Mouse (Mus musculus) G1E (cell line): ENCODE measurements around the gene Dnase2a. TPM values are rescaled to one million over a fixed set of nuclear protein-coding genes. Genes with fewer than 3 reads are reported as not detected.
A peak's percentile ranks its signal among the peaks of the same experiment; 100 is the strongest.

Source experiments
- ATAC-seq: 2 replicates; pipeline ENCODE4 v1.8.0; 2016; ENCODE audit warnings: mild to moderate bottlenecking; ENCODE audit not compliant: insufficient number of reproducible peaks, poor library complexity, low FRiP score, severe bottlenecking; ENCODE audit errors: extremely low read depth
- DNase-seq: peaks from one replicate; pipeline ENCODE4 v3.0.0; 2012; ENCODE audit warnings: low spot score
- H3K27me3 ChIP-seq: 2 replicates; pipeline ENCODE4 v1.6.1; 2012; ENCODE audit warnings: mild to moderate bottlenecking, low read length, inconsistent platforms; ENCODE audit not compliant: insufficient read depth
- H3K36me3 ChIP-seq: replicated peaks from 2 replicates; pipeline ENCODE3; 2012; ENCODE audit warnings: mild to moderate bottlenecking, inconsistent platforms
- H3K4me1 ChIP-seq: 2 replicates; pipeline ENCODE4 v1.6.1; 2012; ENCODE audit warnings: low read depth, low read length, inconsistent platforms, mixed read lengths; ENCODE audit not compliant: insufficient read depth
- H3K4me3 ChIP-seq: 2 replicates; pipeline ENCODE4 v1.5.1; 2012; ENCODE audit warnings: low read depth, mild to moderate bottlenecking, inconsistent platforms, low read length, moderate library complexity, mixed read lengths
- H3K9me3 ChIP-seq: replicated peaks from 2 replicates; pipeline ENCODE4 v1.6.1; 2012; ENCODE audit warnings: inconsistent platforms
- CTCF ChIP-seq: IDR thresholded peaks from 2 replicates; pipeline ENCODE4 v1.5.1; 2012; ENCODE audit warnings: low read depth, low read length, inconsistent platforms, mixed read lengths
- GATA1 ChIP-seq: IDR thresholded peaks from 2 replicates; pipeline ENCODE4 v1.6.1; 2012; ENCODE audit warnings: borderline replicate concordance, low read length, inconsistent platforms, mixed read lengths
- GATA2 ChIP-seq: IDR thresholded peaks from 2 replicates; pipeline ENCODE4 v1.6.1; 2012; ENCODE audit warnings: low read depth, low read length, inconsistent platforms, borderline replicate concordance
- POLR2AphosphoS5 ChIP-seq: IDR thresholded peaks from 2 replicates; pipeline ENCODE4 v1.6.1; 2012; ENCODE audit warnings: low read depth, low read length, inconsistent platforms; ENCODE audit not compliant: insufficient replicate concordance
- TAL1 ChIP-seq: conservative IDR thresholded peaks from 2 replicates; pipeline ENCODE4 v1.6.1; 2012; ENCODE audit warnings: low read depth, low read length, inconsistent platforms, mixed read lengths
- polyA plus RNA-seq: library from polyadenylated mRNA; stranded (reverse); fragments of >175 nt; gene quantifications from 2 replicates; pipeline ENCODE4 v1.2.3, GENCODE M21; 2012
- total RNA-seq, 2 experiments: library from RNA; stranded (forward) in 1 of 2; stranded (reverse) in 1 of 2; fragments of 200-1000 nt in 1 of 2; fragments of >200 nt in 1 of 2; fragmentation: Nextera tagmentation in 1 of 2; gene quantifications; 2 replicates each; pipeline ENCODE4 v1.2.3; 2014 to 2017

Dnase2a gene
- total RNA-seq (2014; fragmentation: Nextera tagmentation) (116 and 118 TPM in 2 replicates), total RNA-seq (2017) (147 and 170 TPM in 2 replicates), polyA plus RNA-seq (40.2 and 75.0 TPM in 2 replicates)

DNA sequence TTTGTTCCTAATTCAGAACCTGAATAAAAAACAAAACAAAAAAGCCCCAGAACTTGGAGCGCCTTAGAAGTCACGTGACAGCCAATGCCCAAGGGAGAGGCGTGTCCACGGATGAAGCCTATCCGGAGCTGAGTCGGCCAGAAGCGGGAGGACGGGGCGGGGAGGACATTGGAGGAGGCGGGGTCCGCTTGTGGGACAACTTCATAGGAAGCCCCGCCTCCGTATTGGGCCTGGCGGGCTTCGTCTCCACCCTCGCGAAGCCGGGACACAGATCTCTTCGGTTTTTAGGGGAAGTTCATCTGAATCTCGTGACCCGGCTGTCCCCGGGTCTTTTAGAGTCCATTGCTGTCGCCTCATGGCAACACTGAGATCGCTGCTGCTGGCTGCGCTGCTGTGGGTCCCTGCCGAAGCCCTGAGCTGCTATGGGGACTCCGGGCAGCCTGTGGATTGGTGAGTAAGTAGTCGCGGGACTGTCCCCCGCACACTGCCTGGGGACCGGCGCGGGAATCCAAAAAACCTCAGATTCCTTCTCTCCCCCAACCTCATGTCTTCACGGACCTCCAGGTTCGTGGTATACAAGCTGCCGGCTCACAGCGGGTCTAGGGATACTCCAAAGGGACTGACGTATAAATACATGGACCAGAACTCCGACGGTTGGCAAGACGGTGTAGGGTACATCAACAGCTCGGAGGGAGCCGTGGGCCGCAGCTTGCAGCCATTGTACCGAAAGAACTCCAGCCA is at the start of gene Dnase2a:
Gene Dnase2a (plus strand): TSS at position 140 of the 741 bp plus-strand sequence.
- Histone ChIP-seq H3K4me3 (peak within 1 kb of the TSS; percentile 74), H3K36me3 (peaks cover 77% of the 10 kb centered on the region), H3K9me3 (no peaks in the 10 kb centered on the region), H3K4me1 (peaks cover 74% of the 10 kb centered on the region), H3K27me3 (no peaks in the 10 kb centered on the region)
- DNase-seq = peak; percentile 94
- TF ChIP-seq GATA2 (no peak), TAL1 (no peak), GATA1 (no peak), POLR2AphosphoS5 (no peak), CTCF (no peak)
- ATAC-seq = peak; percentile 89

DNA sequence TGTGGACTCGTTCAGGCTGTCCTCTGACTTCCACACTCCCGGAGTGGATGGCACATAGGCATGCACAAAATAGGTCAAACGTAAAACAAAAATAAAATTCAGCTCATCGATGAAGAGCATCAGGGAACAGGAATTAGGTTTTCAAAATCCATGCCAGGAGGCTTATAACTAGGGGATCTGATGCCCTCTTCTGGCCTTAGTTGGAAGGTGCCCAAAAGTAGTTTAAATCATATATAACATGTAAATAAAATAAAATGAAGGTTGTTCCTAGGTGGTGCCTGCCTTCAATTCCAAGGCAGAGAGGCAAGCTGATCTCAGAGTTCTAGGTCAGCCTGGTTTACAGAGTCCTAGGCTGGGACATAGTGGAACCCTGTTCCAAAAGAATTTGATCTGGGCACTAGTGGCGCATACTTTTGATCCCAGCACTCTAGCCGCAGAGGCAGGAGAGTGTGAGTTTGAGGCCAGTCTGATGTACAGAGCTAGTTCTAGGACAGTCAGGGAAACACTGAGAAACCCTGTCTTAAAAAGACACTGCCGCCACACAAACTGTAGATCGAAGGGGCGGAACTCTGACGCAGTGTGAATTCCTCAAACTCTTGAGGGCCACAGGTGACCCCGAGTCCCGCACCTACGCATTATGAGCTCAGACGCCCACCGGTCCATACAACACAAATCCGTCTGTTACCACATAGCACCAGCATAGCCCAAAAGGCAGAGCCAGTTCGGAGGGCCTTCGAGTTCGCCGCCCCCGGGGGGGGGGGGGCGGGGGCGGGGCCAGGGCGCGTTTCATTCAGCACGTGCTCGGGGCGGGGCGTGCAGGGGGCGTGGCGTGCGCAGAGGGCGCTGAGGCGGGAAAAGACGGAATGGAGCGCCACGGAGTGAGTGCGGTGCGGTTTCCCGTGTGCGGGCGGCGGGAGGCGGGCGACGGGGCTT is 36.7 kb upstream of the Dnase2a start, which contains the start of gene Syce2:
Gene Syce2 (plus strand): TSS at position 736 of the 933 bp plus-strand sequence.
- Histone ChIP-seq H3K4me1 (peaks cover 69% of the 10 kb centered on the region), H3K27me3 (no peaks in the 10 kb centered on the region), H3K9me3 (no peaks in the 10 kb centered on the region), H3K36me3 (peaks cover 79% of the 10 kb centered on the region), H3K4me3 (peak within 1 kb of the TSS; percentile 73)
- peak; percentile 52 for DNase-seq
- ATAC-seq = peak; percentile 30; the same call in 1 of the 2 replicates
- no peak; the same call in 1 of the 2 replicates for TF ChIP-seq POLR2AphosphoS5
- TF ChIP-seq GATA1 = no peak
- TF ChIP-seq TAL1 = no peak
- no peak for TF ChIP-seq CTCF
- TF ChIP-seq GATA2 = no peak

DNA sequence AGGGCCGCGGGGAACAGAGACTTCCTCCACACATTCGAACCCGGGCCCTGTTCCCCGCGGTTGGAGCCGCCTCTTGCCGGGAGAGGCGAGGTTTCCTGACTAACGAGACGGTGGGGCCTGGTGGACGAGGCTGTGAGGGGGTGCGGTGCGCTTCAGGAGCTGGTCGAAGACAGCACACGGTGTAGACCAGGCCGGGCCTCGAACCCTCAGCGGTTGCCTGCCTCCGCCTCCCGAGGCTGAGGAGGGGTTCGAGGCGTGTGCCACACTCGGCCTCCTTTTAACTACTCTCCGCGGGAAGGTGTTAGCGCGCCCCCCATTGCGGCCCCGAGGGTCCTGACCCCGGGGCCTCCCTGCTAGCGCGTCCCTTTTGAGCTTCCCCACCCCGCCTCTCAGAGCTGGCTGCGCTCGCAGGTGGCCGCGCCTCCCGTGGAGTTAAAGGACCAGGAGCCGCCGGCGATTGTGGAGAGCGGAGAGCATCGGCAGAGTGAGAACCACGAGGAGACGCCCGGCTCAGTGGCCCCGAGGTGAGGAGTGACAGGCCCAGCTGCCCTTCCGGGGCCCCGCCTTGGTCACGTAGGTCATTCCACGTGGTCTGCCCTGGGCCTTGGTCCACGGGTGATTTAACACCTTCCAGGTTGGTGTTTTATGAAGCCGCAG is 35.9 kb upstream of the Dnase2a start:
- H3K27me3 ChIP-seq = no peaks in the 10 kb centered on the region
- no peaks in the 10 kb centered on the region for H3K9me3 ChIP-seq
- H3K36me3 ChIP-seq = peaks cover 79% of the 10 kb centered on the region
- ATAC-seq (no peak), DNase-seq (peak; percentile 25)
- peaks cover 72% of the 10 kb centered on the region for H3K4me1 ChIP-seq
- H3K4me3 ChIP-seq = peak overlapping the region; percentile 73
- no peak; the same call in 1 of the 2 replicates for TF ChIP-seq POLR2AphosphoS5
- TF ChIP-seq TAL1 = no peak
- TF ChIP-seq GATA1 = no peak
- no peak for TF ChIP-seq CTCF
- TF ChIP-seq GATA2 = no peak

DNA sequence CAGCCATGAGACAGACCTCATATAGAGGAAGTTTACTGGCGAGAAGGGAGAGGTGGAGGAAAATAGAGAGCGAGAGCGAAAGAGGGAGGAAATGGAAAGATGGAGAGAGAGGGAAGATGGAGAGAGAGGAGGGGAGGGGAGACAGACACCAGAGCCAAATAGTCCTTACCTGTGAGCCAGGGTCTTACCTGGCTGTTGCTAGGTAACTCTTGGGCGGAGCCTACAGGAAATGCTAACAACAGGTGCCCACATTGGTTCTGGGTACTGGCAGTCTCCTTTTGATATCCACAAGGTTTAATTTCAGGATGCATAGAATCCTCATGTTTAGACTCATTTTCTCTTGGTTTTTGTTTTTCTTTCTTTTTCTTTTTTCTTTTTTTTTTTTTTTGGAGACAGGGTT is 35.3 kb upstream of the Dnase2a start:
- Histone ChIP-seq H3K27me3 (no peaks in the 10 kb centered on the region), H3K4me3 (peak overlapping the region; percentile 73), H3K4me1 (peaks cover 72% of the 10 kb centered on the region), H3K9me3 (no peaks in the 10 kb centered on the region), H3K36me3 (peaks cover 78% of the 10 kb centered on the region)
- ATAC-seq (no peak), DNase-seq (no peak)
- no peak for TF ChIP-seq CTCF

DNA sequence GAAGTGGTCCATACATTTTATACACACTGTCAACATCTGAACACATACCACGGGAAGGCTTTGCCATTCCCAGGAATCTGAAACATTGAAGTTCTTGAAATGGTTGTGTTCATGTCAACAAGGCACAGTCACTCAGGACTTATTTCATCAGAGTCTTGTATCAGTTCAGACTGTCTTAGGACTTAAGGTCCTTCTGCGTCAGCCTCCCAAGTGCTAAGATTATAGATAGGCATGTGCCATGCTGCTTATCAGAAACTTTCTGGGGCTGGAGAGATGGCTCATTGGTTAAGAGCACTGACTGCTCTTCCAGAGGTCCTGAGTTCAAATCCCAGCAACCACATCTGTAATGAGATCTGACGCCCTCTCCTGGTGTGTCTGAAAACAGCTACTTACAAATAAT is 34.0 kb upstream of the Dnase2a start:
- no peak overlapping the region; the same call in 1 of the 2 replicates for H3K4me3 ChIP-seq
- H3K4me1 ChIP-seq = peaks cover 68% of the 10 kb centered on the region

More for the DNA sequence above, 34.0 kb upstream of the Dnase2a start:
- no peaks in the 10 kb centered on the region for H3K9me3 ChIP-seq
- peaks cover 75% of the 10 kb centered on the region for H3K36me3 ChIP-seq
- DNase-seq (no peak), ATAC-seq (peak; percentile 36; the same call in 1 of the 2 replicates)
- no peaks in the 10 kb centered on the region for H3K27me3 ChIP-seq
- no peak for TF ChIP-seq GATA1
- TF ChIP-seq POLR2AphosphoS5 = no peak
- TF ChIP-seq TAL1 = no peak
- no peak for TF ChIP-seq CTCF
- no peak for TF ChIP-seq GATA2
